Mouse (Mus musculus): ENCODE results near the gene Alkbh1.

- no peak for TF ChIP-seq GABPA (IDR thresholded peaks at IDR 0.05; ENCODE audit: low read depth, low read length)
- no peak for TF ChIP-seq CTCF (IDR thresholded peaks at IDR 0.05 in 2 of 3, conservative IDR thresholded peaks at IDR 0.05 in 1 of 3; ENCODE audit: control insufficient read depth in 1 of 3, insufficient read depth in 1 of 3, low read depth in 2 of 3, low read length in 3 of 3, poor library complexity in 1 of 3, severe bottlenecking in 1 of 3)
- TF ChIP-seq RCOR1 (IDR thresholded peaks at IDR 0.05; ENCODE audit: low read depth, low read length) = no peak
- no peak for TF ChIP-seq EP300 (IDR thresholded peaks at IDR 0.05; ENCODE audit: low read depth in 1 of 2, low read length in 2 of 2)
- TF ChIP-seq ZC3H11A (IDR thresholded peaks at IDR 0.05; ENCODE audit: low read depth, low read length) = no peak
- TF ChIP-seq USF1 (IDR thresholded peaks at IDR 0.05; ENCODE audit: low read depth, low read length) = no peak
- TF ChIP-seq ZNF384 (IDR thresholded peaks at IDR 0.05; ENCODE audit: low read depth, low read length) = no peak
Observed at GRCm38 (mm10) chr12:87397126-87397525, 46.7 kb downstream of the Alkbh1 start.
